Mouse (Mus musculus): ENCODE results near the gene Gzmb. TPM values are rescaled to one million over a fixed set of nuclear protein-coding genes. Genes with fewer than 3 reads are reported as not detected.
"Not testable (repeated sequence)": the region's sequence is repeated elsewhere in the genome, so short reads cannot be mapped to it uniquely, and the experiment has no call there.

The Gzmb gene
- polyA plus RNA-seq, 1 experiment from 2014 or later = 1.2 TPM

- Histone ChIP-seq H3K9me3 (no peaks in the 10 kb centered on the region), H3K4me2 (replicated peaks) (no peak overlapping the region), H3K27me3 (replicated peaks) (no peaks in the 10 kb centered on the region), H3K9ac (no peak overlapping the region), H3K4me3 (replicated peaks) (no peak overlapping the region), H3K4me1 (replicated peaks) (no peaks in the 10 kb centered on the region), H3K27ac (no peak overlapping the region), H3K36me3 (no peaks in the 10 kb centered on the region)
- 51% methylated on average over 5 of the region's 5 CpGs for WGBS
- ATAC-seq = no peak
Observed at GRCm38 (mm10) chr14:56281090-56281489, 19.0 kb upstream of the Gzmb start.

DNA sequence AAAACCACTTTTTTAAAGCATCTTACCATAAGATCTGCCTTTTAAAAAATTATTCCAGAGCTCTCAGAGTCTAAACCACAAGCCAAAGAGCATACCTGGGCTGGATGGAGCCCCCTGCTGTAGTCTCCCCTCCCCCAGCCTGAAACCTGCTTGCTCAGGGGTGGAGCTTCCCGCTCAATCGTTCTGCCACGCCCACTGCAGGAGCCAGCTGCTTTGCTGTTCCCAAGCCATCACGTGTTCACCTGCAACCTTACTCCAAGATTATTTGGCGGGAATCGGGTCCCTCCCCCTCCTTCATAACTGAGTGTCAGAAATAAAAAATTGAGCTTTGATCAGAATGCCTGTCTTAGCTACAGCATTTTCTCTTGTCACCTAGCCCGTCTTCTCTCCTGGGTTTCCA, 16.6 kb upstream of the Gzmb start:
- not testable (repeated sequence) for H3K4me2 ChIP-seq (replicated peaks); H3K27me3 ChIP-seq (replicated peaks); H3K36me3 ChIP-seq; ATAC-seq; H3K4me3 ChIP-seq (replicated peaks); H3K9ac ChIP-seq; H3K27ac ChIP-seq; H3K9me3 ChIP-seq; H3K4me1 ChIP-seq (replicated peaks)
- 36% methylated on average over 7 of the region's 7 CpGs for WGBS

GRCm38 (mm10) chr14:56276096-56276495, 14.0 kb upstream of the Gzmb start:
- not testable (repeated sequence) for H3K9me3 ChIP-seq; H3K36me3 ChIP-seq; H3K27me3 ChIP-seq (replicated peaks); H3K4me2 ChIP-seq (replicated peaks); H3K27ac ChIP-seq; ATAC-seq; H3K4me3 ChIP-seq (replicated peaks); H3K4me1 ChIP-seq (replicated peaks); H3K9ac ChIP-seq
- 72% methylated on average over 7 of the region's 7 CpGs for WGBS

- H3K27me3 ChIP-seq (replicated peaks) = no peaks in the 10 kb centered on the region
- no peak for ATAC-seq
- H3K4me2 ChIP-seq (replicated peaks) = no peak overlapping the region
- H3K9me3 ChIP-seq = no peaks in the 10 kb centered on the region
- no peaks in the 10 kb centered on the region for H3K36me3 ChIP-seq
- no peak overlapping the region for H3K27ac ChIP-seq
- 89% methylated on average over 1 of the region's 1 CpGs for WGBS
- no peak overlapping the region for H3K4me3 ChIP-seq (replicated peaks)
- no peaks in the 10 kb centered on the region for H3K4me1 ChIP-seq (replicated peaks)
- no peak overlapping the region for H3K9ac ChIP-seq
Observed at GRCm38 (mm10) chr14:56266109-56266508, 4.0 kb upstream of the Gzmb start.

- no peak for ATAC-seq
- H3K4me1 ChIP-seq (replicated peaks) = no peaks in the 10 kb centered on the region
- no peak overlapping the region for H3K4me2 ChIP-seq (replicated peaks)
- no peak overlapping the region for H3K4me3 ChIP-seq (replicated peaks)
- H3K9me3 ChIP-seq = no peaks in the 10 kb centered on the region
- H3K36me3 ChIP-seq = no peaks in the 10 kb centered on the region
- H3K27me3 ChIP-seq (replicated peaks) = no peaks in the 10 kb centered on the region
- H3K9ac ChIP-seq = no peak overlapping the region
- H3K27ac ChIP-seq = no peak overlapping the region
Observed at GRCm38 (mm10) chr14:56240409-56240808, 21.7 kb downstream of the Gzmb start.

DNA sequence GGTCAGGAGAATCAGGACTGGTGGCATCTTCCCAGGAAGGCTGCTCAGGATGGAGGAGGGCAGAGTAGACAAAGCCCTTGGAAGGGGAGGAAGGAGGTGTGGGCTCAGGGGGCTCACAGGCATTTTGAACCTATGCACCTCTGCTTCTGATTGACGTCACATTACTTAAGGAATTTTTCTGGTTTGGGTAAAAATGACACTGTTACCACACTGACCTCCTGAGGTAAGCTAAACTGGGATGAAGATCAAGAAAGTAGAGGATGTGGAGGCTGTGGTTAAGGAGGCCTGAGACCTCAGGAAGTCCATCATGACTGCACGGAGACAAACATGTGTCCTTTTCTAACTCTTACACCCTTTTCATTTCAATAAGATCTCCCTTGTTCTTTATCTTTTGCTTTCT, 27.5 kb downstream of the Gzmb start, which contains the start of gene Gzmc:
Gene Gzmc (minus strand): TSS at position 101 of the 400 bp plus-strand sequence.
- Histone ChIP-seq H3K9ac (no peak within 1 kb of the TSS), H3K36me3 (no peaks in the 10 kb centered on the region), H3K4me3 (replicated peaks) (no peak within 1 kb of the TSS), H3K9me3 (no peaks in the 10 kb centered on the region), H3K27me3 (replicated peaks) (no peaks in the 10 kb centered on the region), H3K27ac (no peak within 1 kb of the TSS), H3K4me1 (replicated peaks) (no peaks in the 10 kb centered on the region), H3K4me2 (replicated peaks) (no peak within 1 kb of the TSS)
- 81% methylated on average over 2 of the region's 2 CpGs for WGBS
- ATAC-seq = no peak

DNA sequence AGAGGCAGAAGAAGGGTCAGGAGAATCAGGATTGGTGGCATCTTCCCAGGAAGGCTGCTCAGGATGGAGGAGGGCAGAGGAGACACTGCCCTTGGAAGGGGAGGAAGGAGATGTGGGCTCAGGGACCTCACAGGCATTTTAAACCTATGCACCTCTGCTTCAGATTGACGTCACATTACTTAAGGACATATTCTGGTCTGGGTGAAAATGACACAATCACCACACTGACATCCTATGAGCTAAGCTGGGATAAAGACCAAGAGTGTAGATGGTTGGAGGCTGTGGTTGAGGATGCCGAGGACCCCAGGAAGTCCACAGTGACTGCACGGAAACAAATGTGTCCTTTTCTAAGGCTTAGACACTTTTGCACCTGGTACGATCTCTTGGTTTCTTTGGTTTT, 50.7 kb downstream of the Gzmb start, which contains the start of gene Gzmf:
Gene Gzmf (minus strand): TSS at position 101 of the 400 bp plus-strand sequence.
- no peak within 1 kb of the TSS for H3K4me2 ChIP-seq (replicated peaks)
- no peaks in the 10 kb centered on the region for H3K27me3 ChIP-seq (replicated peaks)
- WGBS = 85% methylated on average over 4 of the region's 4 CpGs
- H3K4me3 ChIP-seq (replicated peaks) = no peak within 1 kb of the TSS
- no peaks in the 10 kb centered on the region for H3K36me3 ChIP-seq
- H3K27ac ChIP-seq = no peak within 1 kb of the TSS
- no peak within 1 kb of the TSS for H3K9ac ChIP-seq
- H3K4me1 ChIP-seq (replicated peaks) = no peaks in the 10 kb centered on the region
- H3K9me3 ChIP-seq = no peaks in the 10 kb centered on the region
- ATAC-seq = no peak

Other genes with a start within 250 kb of the Gzmb start
- gene Mcpt1, start 244.3 kb downstream of the Gzmb start, polyA plus RNA-seq (2015; fragmentation: Nextera tagmentation; extraction: Ambion mirVana) = 0.21 and 1.2 TPM in 2 replicates
- not detected in 2 replicates for gene Mcpt9, start 231.8 kb downstream of the Gzmb start, polyA plus RNA-seq (2015; fragmentation: Nextera tagmentation; extraction: Ambion mirVana)
- 0.40 and 0.58 TPM in 2 replicates for gene Mcpt2, start 220.2 kb downstream of the Gzmb start, polyA plus RNA-seq (2015; fragmentation: Nextera tagmentation; extraction: Ambion mirVana)
- gene Mcpt4, start 199.9 kb downstream of the Gzmb start, polyA plus RNA-seq (2015; fragmentation: Nextera tagmentation; extraction: Ambion mirVana) = 0.50 and 0.59 TPM in 2 replicates
- 0.88 and 0.92 TPM in 2 replicates for gene Mcpt8, start 177.0 kb downstream of the Gzmb start, polyA plus RNA-seq (2015; fragmentation: Nextera tagmentation; extraction: Ambion mirVana)
- gene Ctsg, start 159.7 kb downstream of the Gzmb start, polyA plus RNA-seq (2015; fragmentation: Nextera tagmentation; extraction: Ambion mirVana) = 0.45 TPM in 1 of 2 replicates, not detected in the other
- not detected in 2 replicates for gene Gzme, start 141.6 kb downstream of the Gzmb start, polyA plus RNA-seq (2015; fragmentation: Nextera tagmentation; extraction: Ambion mirVana)
- not detected in 2 replicates for gene Gzmd, start 129.7 kb downstream of the Gzmb start, polyA plus RNA-seq (2015; fragmentation: Nextera tagmentation; extraction: Ambion mirVana)
- gene Gzmg, start 102.7 kb downstream of the Gzmb start, polyA plus RNA-seq (2015; fragmentation: Nextera tagmentation; extraction: Ambion mirVana) = not detected in 2 replicates
- not detected in 2 replicates for gene Gzmn, start 87.7 kb downstream of the Gzmb start, polyA plus RNA-seq (2015; fragmentation: Nextera tagmentation; extraction: Ambion mirVana)
- not detected in 2 replicates for gene Gzmf, start 50.8 kb downstream of the Gzmb start, polyA plus RNA-seq (2015; fragmentation: Nextera tagmentation; extraction: Ambion mirVana)
- not detected in 2 replicates for gene Gzmc, start 27.6 kb downstream of the Gzmb start, polyA plus RNA-seq (2015; fragmentation: Nextera tagmentation; extraction: Ambion mirVana)
- gene Atp12a, start 102.8 kb upstream of the Gzmb start, polyA plus RNA-seq (2015; fragmentation: Nextera tagmentation; extraction: Ambion mirVana) = 0.26 and 0.91 TPM in 2 replicates
- gene Rnf17, start 140.3 kb upstream of the Gzmb start, polyA plus RNA-seq (2015; fragmentation: Nextera tagmentation; extraction: Ambion mirVana) = 1.7 and 1.9 TPM in 2 replicates